Mouse (Mus musculus) midbrain, postnatal 0 days (tissue): ENCODE data around the gene Cyth3. TPM values are rescaled to one million over a fixed set of nuclear protein-coding genes. Genes with fewer than 3 reads are reported as not detected.

Source experiments
- ATAC-seq: fragments of 200-750 bp; cut with Nextera tagmentation; 2 replicates; pipeline ENCODE4 v1.8.0; 2017; ENCODE audit warnings: moderate number of reproducible peaks, mild to moderate bottlenecking, moderate TSS enrichment, moderate library complexity; ENCODE audit not compliant: low FRiP score
- DNase-seq: peaks from one replicate; pipeline ENCODE4 v3.0.0-alpha.2; 2015; ENCODE audit warnings: low spot score
- H3K27ac ChIP-seq: fragments of 300-500 bp; sonication (generic); 2 replicates; pipeline ENCODE4 v1.5.1; 2014; ENCODE audit warnings: low read depth, mild to moderate bottlenecking, low read length, mixed read lengths
- H3K27me3 ChIP-seq: fragments of 300-500 bp; sonication (generic); 2 replicates; pipeline ENCODE4 v1.6.1; 2014; ENCODE audit warnings: low read length, control low read depth, mixed read lengths; ENCODE audit not compliant: insufficient read depth
- H3K36me3 ChIP-seq: fragments of 300-500 bp; sonication (generic); 2 replicates; pipeline ENCODE4 v1.6.1; 2014; ENCODE audit warnings: low read length, control low read depth, mixed read lengths; ENCODE audit not compliant: insufficient read depth
- H3K4me1 ChIP-seq: fragments of 300-500 bp; sonication (generic); 2 replicates; pipeline ENCODE4 v1.6.1; 2014; ENCODE audit warnings: mild to moderate bottlenecking, control low read depth, antibody characterized with exemption, low read length, mixed read lengths; ENCODE audit not compliant: insufficient read depth
- H3K4me2 ChIP-seq: fragments of 300-500 bp; sonication (generic); 2 replicates; pipeline ENCODE4 v1.6.1; 2014; ENCODE audit warnings: low read depth, mild to moderate bottlenecking, low read length, mixed read lengths; ENCODE audit not compliant: poor library complexity, severe bottlenecking
- H3K4me3 ChIP-seq: fragments of 300-500 bp; sonication (generic); 2 replicates; pipeline ENCODE4 v1.5.1; 2014; ENCODE audit warnings: low read depth, mild to moderate bottlenecking, low read length, moderate library complexity
- H3K9ac ChIP-seq: fragments of 300-500 bp; sonication (generic); replicated peaks from 2 replicates; pipeline ENCODE4 v1.6.1; 2014; ENCODE audit warnings: mild to moderate bottlenecking, low read length, moderate library complexity, mixed read lengths; ENCODE audit not compliant: poor library complexity, severe bottlenecking
- H3K9me3 ChIP-seq: fragments of 300-500 bp; sonication (generic); 2 replicates; pipeline ENCODE4 v1.6.1; 2016; ENCODE audit warnings: low read length, control low read depth
- CTCF ChIP-seq: IDR thresholded peaks from 2 replicates; pipeline ENCODE4 v1.5.1; 2016; ENCODE audit warnings: antibody characterized with exemption, mild to moderate bottlenecking
- WGBS: fragments of 180-500 bp; shearing (Covaris S2); extraction: QIAGEN DNeasy Blood & Tissue Kit; methylation state at CpG from one replicate; pipeline ENCODE4 v1.1.7; 2014; 5-methylcytosine and 5-hydroxymethylcytosine counted together
- polyA plus RNA-seq: library from polyadenylated mRNA; unstranded; fragments of >200 nt; fragmentation: Nextera tagmentation; extraction: Ambion mirVana; gene quantifications from 2 replicates; pipeline ENCODE4 v1.2.1, GENCODE M21; 2015
- total RNA-seq: library from RNA; depleted of rRNA; stranded (reverse); fragments of >200 nt; gene quantifications from 2 replicates; pipeline ENCODE4 v1.2.3, GENCODE M21; 2014

The Cyth3 gene
- total and polyA plus RNA-seq, 2 experiments from 2014 or later: 34.1 to 47.8 TPM

- DNase-seq (no peak), ATAC-seq (no peak)
- no peaks in the 10 kb centered on the region for H3K9me3 ChIP-seq
- TF ChIP-seq CTCF: no peak
- no peaks in the 10 kb centered on the region for H3K36me3 ChIP-seq
- no peak overlapping the region for H3K4me3 ChIP-seq
- no peak overlapping the region for H3K9ac ChIP-seq
- H3K4me2 ChIP-seq: no peak overlapping the region
- H3K27me3 ChIP-seq: no peaks in the 10 kb centered on the region
- no peak overlapping the region for H3K27ac ChIP-seq
- WGBS: 78% methylated on average over 7 of the region's 7 CpGs
- no peaks in the 10 kb centered on the region for H3K4me1 ChIP-seq
Observed at GRCm38 (mm10) chr5:143611954-143612353, 10.3 kb upstream of the Cyth3 start.

- 67% methylated on average over 4 of the region's 4 CpGs for WGBS
Observed at GRCm38 (mm10) chr5:143613265-143613664, 9.0 kb upstream of the Cyth3 start.

GRCm38 (mm10) chr5:143614519-143614918, 7.7 kb upstream of the Cyth3 start:
- WGBS: 81% methylated on average over 5 of the region's 5 CpGs
- Histone ChIP-seq H3K9me3 (no peaks in the 10 kb centered on the region), H3K36me3 (no peaks in the 10 kb centered on the region), H3K4me2 (no peak overlapping the region), H3K4me3 (no peak overlapping the region), H3K27me3 (no peaks in the 10 kb centered on the region), H3K9ac (no peak overlapping the region), H3K4me1 (no peaks in the 10 kb centered on the region), H3K27ac (no peak overlapping the region)
- ATAC-seq: no peak
- TF ChIP-seq CTCF: no peak
- DNase-seq: no peak

More at GRCm38 (mm10) chr5:143613265-143613664, 9.0 kb upstream of the Cyth3 start:
- ATAC-seq: no peak
- H3K36me3 ChIP-seq: no peaks in the 10 kb centered on the region
- H3K4me2 ChIP-seq: no peak overlapping the region
- no peak overlapping the region for H3K4me3 ChIP-seq
- H3K27ac ChIP-seq: no peak overlapping the region
- no peaks in the 10 kb centered on the region for H3K4me1 ChIP-seq
- TF ChIP-seq CTCF: no peak
- H3K9me3 ChIP-seq: no peaks in the 10 kb centered on the region
- no peak for DNase-seq
- no peaks in the 10 kb centered on the region for H3K27me3 ChIP-seq
- H3K9ac ChIP-seq: no peak overlapping the region

- Histone ChIP-seq H3K9ac (no peak overlapping the region), H3K4me3 (no peak overlapping the region), H3K4me2 (no peak overlapping the region), H3K9me3 (no peaks in the 10 kb centered on the region), H3K27me3 (no peaks in the 10 kb centered on the region), H3K36me3 (no peaks in the 10 kb centered on the region), H3K27ac (no peak overlapping the region), H3K4me1 (no peaks in the 10 kb centered on the region)
- DNase-seq (no peak), ATAC-seq (no peak)
- WGBS: 80% methylated on average over 2 of the region's 2 CpGs
- TF ChIP-seq CTCF: no peak
Observed at GRCm38 (mm10) chr5:143615353-143615752, 6.9 kb upstream of the Cyth3 start.

- Histone ChIP-seq H3K9me3 (no peaks in the 10 kb centered on the region), H3K4me3 (no peak overlapping the region), H3K4me2 (no peak overlapping the region), H3K27ac (no peak overlapping the region), H3K27me3 (no peaks in the 10 kb centered on the region), H3K4me1 (no peaks in the 10 kb centered on the region), H3K9ac (no peak overlapping the region), H3K36me3 (no peaks in the 10 kb centered on the region)
- DNase-seq (no peak), ATAC-seq (no peak)
- 80% methylated on average over 4 of the region's 4 CpGs for WGBS
- no peak for TF ChIP-seq CTCF
Observed at GRCm38 (mm10) chr5:143616116-143616515, 6.1 kb upstream of the Cyth3 start.

- no peak for TF ChIP-seq CTCF
- no peak overlapping the region for H3K4me3 ChIP-seq
- H3K27me3 ChIP-seq: no peaks in the 10 kb centered on the region
- no peaks in the 10 kb centered on the region for H3K4me1 ChIP-seq
- H3K36me3 ChIP-seq: no peaks in the 10 kb centered on the region
- H3K27ac ChIP-seq: no peak overlapping the region
- no peaks in the 10 kb centered on the region for H3K9me3 ChIP-seq
- no peak overlapping the region for H3K4me2 ChIP-seq
- no peak overlapping the region for H3K9ac ChIP-seq
- DNase-seq (no peak), ATAC-seq (no peak)
- WGBS: 84% methylated on average over 3 of the region's 3 CpGs
Observed at GRCm38 (mm10) chr5:143616657-143617329, 5.5 kb upstream of the Cyth3 start.
